Mouse (Mus musculus) cerebellum, adult 2 months (tissue): ENCODE data around the gene Tns1.

Experiments
- CTCF ChIP-seq: fragments of 200-500 bp; IDR thresholded peaks from 2 replicates; pipeline ENCODE4 v1.5.1; 2011; ENCODE audit warnings: low read depth, mild to moderate bottlenecking, control low read depth, low read length, moderate library complexity, borderline replicate concordance; ENCODE audit not compliant: insufficient read depth
- POLR2A ChIP-seq: fragments of 200-500 bp; IDR thresholded peaks from 2 replicates; pipeline ENCODE4 v1.6.1; 2011; ENCODE audit warnings: low read length, control low read depth, borderline replicate concordance; ENCODE audit not compliant: insufficient read depth

- TF ChIP-seq POLR2A, result no peak
- no peak for TF ChIP-seq CTCF
These were observed 195.9 kb downstream of the Tns1 start for GRCm38 (mm10) chr1:73928385-73928784.
